Mouse (Mus musculus): ENCODE data around the gene Slc25a54. TPM values are rescaled to one million over a fixed set of nuclear protein-coding genes. Genes with fewer than 3 reads are reported as not detected.

The Slc25a54 gene
- total RNA-seq (2021): not detected

GRCm38 (mm10) chr3:109080169-109080568 lies at the start of gene Slc25a54:
Gene Slc25a54, plus strand, starts transcription at chr3:109080469.
- no peak for DNase-seq

- DNase-seq: no peak
Observed at GRCm38 (mm10) chr3:109030817-109031216, 49.5 kb upstream of the Slc25a54 start.

- no peak for DNase-seq
Observed at GRCm38 (mm10) chr3:109031626-109032025, 48.6 kb upstream of the Slc25a54 start.

GRCm38 (mm10) chr3:109032306-109032705 lies 48.0 kb upstream of the Slc25a54 start:
- no peak for DNase-seq

- DNase-seq: no peak
Observed at GRCm38 (mm10) chr3:109034411-109034810, 45.9 kb upstream of the Slc25a54 start.

DNA sequence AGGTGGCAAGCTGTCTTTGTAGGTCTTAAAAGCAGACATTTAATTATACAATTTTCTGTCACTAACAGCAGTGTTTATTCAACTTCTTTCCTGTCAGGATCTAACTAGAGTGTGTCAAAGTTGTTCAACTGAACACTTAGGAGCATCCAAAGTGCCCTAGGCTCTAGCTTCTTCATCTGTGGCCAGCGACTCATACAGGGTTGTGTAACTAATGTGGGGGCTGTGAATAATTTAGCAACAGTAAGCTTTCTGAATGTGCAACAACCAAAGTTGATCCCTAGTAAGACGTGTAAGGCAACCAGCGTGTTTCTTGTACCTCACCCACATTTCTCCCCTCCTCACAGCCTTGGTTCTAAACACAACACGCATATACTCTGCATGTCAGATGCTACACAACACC lies 39.4 kb upstream of the Slc25a54 start:
- no peak for DNase-seq

DNA sequence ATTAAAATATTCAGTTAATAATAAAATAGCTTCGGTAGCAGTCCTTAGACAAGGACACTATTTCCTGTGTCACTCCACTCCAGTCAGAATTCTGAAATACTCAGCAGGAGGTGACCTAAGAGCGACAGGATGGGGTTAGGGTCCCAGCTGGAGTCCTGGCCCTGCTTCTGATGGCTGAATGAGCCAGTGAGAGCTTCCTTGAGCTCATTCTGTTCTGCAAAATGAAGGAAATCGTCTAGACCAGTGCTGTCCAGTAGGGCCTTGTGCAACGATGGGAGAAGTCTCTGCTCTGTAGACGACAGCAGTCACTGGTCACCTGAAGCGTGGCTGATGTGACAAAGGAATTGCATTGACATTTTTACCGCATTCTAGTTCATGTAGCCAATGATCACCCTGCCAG lies 36.9 kb upstream of the Slc25a54 start:
- no peak for DNase-seq

DNA sequence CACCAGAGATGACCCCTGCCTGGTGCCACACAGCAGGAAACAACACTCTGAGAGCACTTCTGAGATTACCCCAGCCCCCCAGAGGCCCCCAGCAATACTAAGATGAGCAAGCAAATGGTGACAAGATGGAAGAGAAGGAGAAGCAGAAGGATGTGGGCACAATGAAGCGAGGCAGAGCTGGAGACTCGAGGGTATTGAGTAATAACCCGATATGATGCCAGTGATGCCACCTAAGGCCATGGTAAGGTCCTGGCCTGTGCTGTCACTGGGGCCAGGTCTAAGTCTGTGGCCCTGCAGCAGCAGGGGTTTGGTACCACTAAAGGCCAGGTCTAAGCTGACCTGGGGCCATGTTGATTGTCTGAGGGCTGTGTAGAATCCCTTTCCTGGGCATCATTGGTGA lies 33.8 kb upstream of the Slc25a54 start:
- no peak for DNase-seq

DNA sequence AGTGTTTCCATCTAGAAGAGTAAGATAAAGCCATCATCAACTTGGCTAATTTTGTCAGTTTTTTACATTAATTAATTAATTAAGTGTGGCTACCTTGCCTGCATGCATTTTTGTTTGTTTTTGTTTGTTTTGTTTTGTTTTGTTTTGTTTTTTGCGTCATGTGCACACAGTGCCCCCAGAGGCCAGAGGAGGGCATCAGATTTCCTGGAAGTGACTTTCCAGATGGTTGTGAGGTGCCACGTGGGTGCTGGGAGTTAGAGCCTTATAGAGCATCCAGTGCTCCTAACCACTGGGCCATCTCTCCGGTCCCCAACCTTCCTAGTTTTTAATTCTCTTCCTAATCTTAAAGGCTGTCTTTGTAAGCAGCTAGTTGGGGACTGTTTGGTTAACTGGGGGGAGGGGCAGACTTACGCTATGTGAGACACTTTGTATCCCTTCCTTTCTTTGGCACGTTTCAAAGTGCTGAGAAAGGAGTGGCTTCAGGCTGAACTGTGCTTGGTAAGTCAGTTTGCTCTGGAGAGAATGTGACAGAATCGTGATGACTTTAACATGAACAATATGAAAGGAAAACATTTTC lies 32.5 kb upstream of the Slc25a54 start:
- DNase-seq: no peak

- DNase-seq: no peak
Observed at GRCm38 (mm10) chr3:109051056-109051945, 29.0 kb upstream of the Slc25a54 start.

DNA sequence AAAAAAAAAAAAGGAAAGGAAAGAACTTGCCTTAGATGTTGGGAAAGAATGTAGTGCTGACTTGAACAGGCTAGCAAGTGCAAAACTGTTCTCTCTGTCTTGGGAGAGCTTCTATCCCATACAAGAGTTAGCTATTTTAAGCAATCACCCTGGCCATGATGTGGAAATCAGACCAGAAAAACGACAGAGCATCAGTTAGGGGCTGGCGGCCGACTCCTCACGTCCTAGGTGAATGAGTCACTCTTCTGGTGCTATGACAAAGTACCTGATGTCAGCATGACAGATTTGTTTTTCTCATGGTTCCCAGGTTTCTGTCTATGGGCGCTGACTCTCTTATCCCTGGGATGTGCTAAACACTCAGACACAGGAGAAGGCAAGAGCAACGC lies 28.3 kb upstream of the Slc25a54 start:
- no peak for DNase-seq

- DNase-seq: no peak
Observed at GRCm38 (mm10) chr3:109059903-109060302, 20.4 kb upstream of the Slc25a54 start.

- no peak for DNase-seq
Observed at GRCm38 (mm10) chr3:109062391-109062790, 17.9 kb upstream of the Slc25a54 start.

DNA sequence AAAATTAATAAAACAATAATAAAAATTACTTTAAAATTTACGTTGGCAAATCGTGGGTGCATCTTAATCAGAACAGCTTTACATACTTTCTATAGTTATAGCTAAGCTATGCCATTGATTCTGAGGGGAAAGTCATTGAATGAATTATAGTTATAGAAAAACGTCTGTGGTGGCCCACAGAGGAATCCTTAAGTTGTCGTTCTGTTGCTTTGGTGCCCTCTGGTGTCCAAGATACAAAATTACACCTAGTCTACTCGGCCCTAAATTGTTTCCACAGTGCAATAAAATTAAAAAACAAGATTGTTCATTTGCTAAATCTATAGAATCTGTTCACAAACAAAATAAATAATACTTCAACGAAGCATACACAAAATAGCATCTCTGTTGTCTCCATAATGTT lies 17.3 kb upstream of the Slc25a54 start:
- DNase-seq: peak in 1 of 2 experiments; percentile 8

GRCm38 (mm10) chr3:109084418-109084817 lies 4.1 kb downstream of the Slc25a54 start:
- DNase-seq: no peak

DNA sequence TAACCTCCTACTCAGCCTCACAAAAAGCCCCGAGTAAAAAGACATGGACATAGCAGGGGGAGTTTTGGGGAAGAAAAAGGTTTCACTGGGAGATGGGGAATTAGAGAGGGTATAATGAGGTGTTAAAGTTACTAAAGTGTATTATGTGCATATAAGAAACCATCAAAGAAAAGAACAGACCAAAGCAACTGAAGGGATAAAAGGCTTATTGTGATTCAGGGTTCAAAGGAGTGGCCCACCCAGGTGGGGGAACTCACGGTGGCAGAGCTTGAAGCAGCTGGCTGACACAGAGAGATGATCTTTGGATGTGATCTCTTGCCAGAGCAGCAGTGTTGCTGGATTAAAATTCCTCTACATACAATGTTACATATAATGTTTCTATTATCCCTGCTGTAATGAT lies 8.2 kb downstream of the Slc25a54 start:
- no peak for DNase-seq

GRCm38 (mm10) chr3:109104702-109105101 lies 24.4 kb downstream of the Slc25a54 start:
- no peak for DNase-seq

DNA sequence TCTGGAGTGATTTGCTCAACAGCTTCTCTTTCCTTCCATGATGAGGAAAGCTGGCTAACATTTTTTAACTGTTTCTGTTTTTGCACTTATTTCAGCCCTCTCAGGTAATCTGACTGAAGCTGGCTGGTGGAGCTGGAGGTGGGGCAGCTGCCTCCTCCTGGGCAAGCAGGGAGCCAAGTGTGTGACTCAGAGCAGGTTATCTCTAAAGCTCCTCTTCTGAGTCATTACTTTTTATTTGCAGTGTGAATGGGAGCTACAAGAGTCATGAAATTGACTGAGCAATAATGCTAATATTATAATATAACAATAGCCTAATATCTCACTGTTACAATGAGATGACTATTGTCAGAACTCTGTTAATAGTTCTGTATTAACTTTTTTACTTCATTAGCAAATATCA lies 36.9 kb downstream of the Slc25a54 start:
- no peak for DNase-seq

- DNase-seq: no peak
Observed at GRCm38 (mm10) chr3:109119562-109119961, 39.3 kb downstream of the Slc25a54 start.

GRCm38 (mm10) chr3:109119973-109120372 lies 39.7 kb downstream of the Slc25a54 start:
- no peak for DNase-seq

DNA sequence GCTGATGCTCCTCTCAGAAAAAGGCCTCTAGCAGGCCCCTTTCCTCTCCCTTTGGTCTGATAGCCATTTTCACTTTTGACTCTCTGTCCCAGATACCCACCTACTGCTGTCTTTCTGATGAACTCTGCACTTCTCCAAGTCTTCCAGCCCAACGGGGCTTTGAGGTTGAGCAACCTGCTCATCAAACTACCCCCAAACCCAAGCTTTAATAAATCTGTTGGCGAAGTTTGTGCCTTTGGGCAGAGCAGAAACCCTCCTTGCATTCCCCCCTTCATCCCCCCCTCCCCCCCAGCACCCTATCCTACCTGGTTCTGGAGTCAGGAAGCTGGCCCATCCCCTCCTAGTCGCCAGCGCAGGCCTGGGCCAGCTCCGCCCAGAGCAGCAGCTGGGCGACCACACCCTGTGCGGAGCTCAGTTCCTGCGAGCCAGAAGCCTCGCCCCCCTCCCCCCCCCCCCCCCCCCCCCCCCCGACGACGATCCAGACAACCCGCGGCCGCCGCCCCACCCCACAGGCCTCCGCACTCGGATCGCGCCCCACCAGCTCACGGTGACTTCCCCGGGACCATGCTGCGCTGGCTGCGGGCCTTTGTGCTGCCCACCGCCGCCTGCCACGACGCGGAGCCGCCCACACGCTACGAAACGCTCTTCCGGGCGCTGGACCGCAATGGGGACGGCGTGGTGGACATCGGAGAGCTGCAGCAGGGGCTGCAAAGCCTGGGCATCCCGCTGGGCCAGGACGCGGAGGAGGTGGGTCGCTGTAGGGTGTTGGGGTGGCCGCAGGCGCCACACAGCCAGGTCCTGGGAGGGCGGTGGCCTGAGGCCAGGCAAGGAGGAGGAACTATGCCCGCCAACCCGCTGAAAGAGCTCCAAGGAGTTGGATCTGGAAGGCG lies 42.6 kb downstream of the Slc25a54 start, which contains the start of gene Slc25a24:
Gene Slc25a24 (plus strand): TSS at position 509 of the 890 bp plus-strand sequence.
- DNase-seq: peak; percentile 9 to 10

GRCm38 (mm10) chr3:109123531-109123981 lies 43.3 kb downstream of the Slc25a54 start:
- no peak for DNase-seq

DNA sequence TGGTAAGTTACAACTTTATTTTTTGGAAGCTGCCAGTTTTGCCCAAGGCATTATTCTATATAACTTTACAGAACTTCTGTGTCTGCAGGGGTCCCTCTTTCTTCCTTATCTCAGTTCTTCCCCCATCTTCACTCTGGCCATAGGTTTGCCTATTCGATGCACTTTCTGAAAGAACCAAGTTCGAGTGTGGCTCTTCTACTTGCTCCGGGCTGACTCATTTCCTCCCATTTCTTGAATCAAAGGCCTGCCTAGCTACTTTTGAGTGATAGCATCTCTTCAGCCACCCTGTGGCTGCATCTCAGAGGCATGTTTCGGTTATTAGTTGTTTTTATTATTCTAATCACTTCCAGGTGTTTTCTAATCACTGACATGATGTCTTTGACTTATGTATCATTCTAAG lies 43.8 kb downstream of the Slc25a54 start:
- no peak for DNase-seq
